Mouse (Mus musculus) neural tube, embryonic 11.5 days (tissue): Measurements from ENCODE around the gene Hnrnpf. TPM values are rescaled to one million over a fixed set of nuclear protein-coding genes. Genes with fewer than 3 reads are reported as not detected.

Source experiments
- microRNA-seq: library from miRNA; unstranded; fragments of <30 nt; microRNA quantifications from one replicate; pipeline ENCODE4, GENCODE M21; 2016
- polyA plus RNA-seq: library from polyadenylated mRNA; unstranded; fragments of >200 nt; fragmentation: Nextera tagmentation; extraction: Ambion mirVana; gene quantifications from 2 replicates; pipeline ENCODE4 v1.2.1, GENCODE M21; 2014

Gene Hnrnpf
- polyA plus RNA-seq, 1 experiment from 2014 or later, result 701 TPM

Small RNA genes within 50 kb of the gene (microRNA-seq; reads per million reads assigned to microRNA genes)
- not detected for gene Gm25535

Other genes with a start within 250 kb of the Hnrnpf start
- 132 and 134 TPM in 2 replicates for gene Zfp637, start 59.1 kb upstream of the Hnrnpf start, polyA plus RNA-seq
- 9.6 and 10.8 TPM in 2 replicates for gene Zfp239, start 38.2 kb upstream of the Hnrnpf start, polyA plus RNA-seq
- gene Fxyd4, start 37.4 kb downstream of the Hnrnpf start, polyA plus RNA-seq, result 1.3 and 1.9 TPM in 2 replicates
- 0.13 and 0.14 TPM in 2 replicates for gene Rasgef1a, start 111.1 kb downstream of the Hnrnpf start, polyA plus RNA-seq
- 8.4 and 9.0 TPM in 2 replicates for gene Csgalnact2, start 238.8 kb downstream of the Hnrnpf start, polyA plus RNA-seq